Mouse (Mus musculus): ENCODE measurements around the gene Cabp1. TPM values are rescaled to one million over a fixed set of nuclear protein-coding genes. Genes with fewer than 3 reads are reported as not detected.

The Cabp1 gene
- polyA plus RNA-seq, 1 experiment from 2014 or later, result 23.1 TPM

DNA sequence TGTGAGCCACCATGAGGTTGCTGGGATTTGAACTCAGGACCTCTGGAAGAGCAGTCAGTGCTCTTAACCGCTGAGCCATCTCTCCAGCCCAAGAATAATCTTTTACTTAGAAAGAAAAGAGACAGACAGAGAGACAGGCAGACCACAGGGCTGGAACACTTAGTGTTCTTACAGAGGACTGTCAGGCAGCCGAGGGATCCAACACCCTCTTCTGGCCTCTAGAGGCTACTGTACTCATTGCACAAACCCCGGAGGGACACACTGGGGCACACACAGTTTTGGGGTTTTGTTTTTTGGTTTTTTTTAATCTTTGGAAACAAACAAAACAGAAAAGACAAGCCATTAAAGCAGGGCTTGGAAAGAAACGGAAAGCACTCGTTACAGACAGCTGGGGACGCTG, 64.9 kb downstream of the Cabp1 start:
- H3K9ac ChIP-seq (replicated peaks), result no peak overlapping the region
- 90% methylated on average over 6 of the region's 6 CpGs for WGBS

DNA sequence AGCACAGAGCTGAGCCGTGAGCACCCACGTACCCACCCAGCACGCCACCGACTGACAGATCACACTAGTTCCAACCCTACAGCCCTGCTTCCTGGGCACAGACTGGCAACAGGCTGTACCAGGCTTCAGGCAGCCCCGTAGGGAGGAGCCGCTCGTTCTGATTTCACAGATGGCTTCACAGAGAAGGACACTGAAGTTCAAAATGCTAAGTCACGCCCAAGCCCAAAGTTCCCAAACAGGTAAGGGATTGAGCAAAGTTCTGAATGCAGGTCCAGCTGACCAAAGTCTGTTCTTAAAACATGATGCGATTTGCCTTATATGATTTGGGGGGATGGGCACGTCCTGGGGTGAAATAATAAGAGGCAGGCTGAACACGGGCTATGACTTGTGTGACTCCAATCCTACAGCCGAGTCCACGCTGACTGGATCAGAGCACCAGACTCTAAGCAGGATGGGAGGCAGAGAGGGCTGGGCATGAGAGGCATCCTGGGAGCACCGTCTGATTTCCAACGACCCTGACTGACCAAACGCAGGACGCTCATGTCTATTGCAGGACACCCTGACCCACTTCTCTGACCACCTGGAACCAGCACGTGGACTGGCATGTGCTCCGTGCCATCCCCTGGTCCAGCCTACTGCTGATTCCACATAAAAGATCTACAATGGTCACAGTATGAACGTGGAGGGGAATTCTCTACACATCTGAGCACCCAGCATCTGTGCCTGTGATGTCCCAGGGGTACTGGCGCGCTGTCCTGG, 66.6 kb downstream of the Cabp1 start:
- Histone ChIP-seq H3K27ac (replicated peaks) (no peak overlapping the region), H3K27me3 (replicated peaks) (no peaks in the 10 kb centered on the region), H3K4me2 (no peak overlapping the region), H3K4me1 (peaks cover 29% of the 10 kb centered on the region), H3K4me3 (replicated peaks) (no peak overlapping the region), H3K9ac (replicated peaks) (0 out of 2 replicates have a peak overlapping the region, but pooled peaks have one; percentile 7), H3K9me3 (replicated peaks) (no peaks in the 10 kb centered on the region), H3K36me3 (peaks cover 56% of the 10 kb centered on the region)
- WGBS, result 93% methylated on average over 22 of the region's 22 CpGs
- no peak for ATAC-seq (ENCODE audit: low FRiP score)

More for the DNA sequence above, 64.9 kb downstream of the Cabp1 start:
- H3K4me3 ChIP-seq (replicated peaks), result no peak overlapping the region
- no peak overlapping the region for H3K4me2 ChIP-seq
- peaks cover 46% of the 10 kb centered on the region for H3K36me3 ChIP-seq
- H3K27ac ChIP-seq (replicated peaks), result no peak overlapping the region
- H3K27me3 ChIP-seq (replicated peaks), result no peaks in the 10 kb centered on the region
- H3K9me3 ChIP-seq (replicated peaks), result no peaks in the 10 kb centered on the region
- H3K4me1 ChIP-seq, result peaks cover 45% of the 10 kb centered on the region
- no peak for ATAC-seq (ENCODE audit: low FRiP score)

DNA sequence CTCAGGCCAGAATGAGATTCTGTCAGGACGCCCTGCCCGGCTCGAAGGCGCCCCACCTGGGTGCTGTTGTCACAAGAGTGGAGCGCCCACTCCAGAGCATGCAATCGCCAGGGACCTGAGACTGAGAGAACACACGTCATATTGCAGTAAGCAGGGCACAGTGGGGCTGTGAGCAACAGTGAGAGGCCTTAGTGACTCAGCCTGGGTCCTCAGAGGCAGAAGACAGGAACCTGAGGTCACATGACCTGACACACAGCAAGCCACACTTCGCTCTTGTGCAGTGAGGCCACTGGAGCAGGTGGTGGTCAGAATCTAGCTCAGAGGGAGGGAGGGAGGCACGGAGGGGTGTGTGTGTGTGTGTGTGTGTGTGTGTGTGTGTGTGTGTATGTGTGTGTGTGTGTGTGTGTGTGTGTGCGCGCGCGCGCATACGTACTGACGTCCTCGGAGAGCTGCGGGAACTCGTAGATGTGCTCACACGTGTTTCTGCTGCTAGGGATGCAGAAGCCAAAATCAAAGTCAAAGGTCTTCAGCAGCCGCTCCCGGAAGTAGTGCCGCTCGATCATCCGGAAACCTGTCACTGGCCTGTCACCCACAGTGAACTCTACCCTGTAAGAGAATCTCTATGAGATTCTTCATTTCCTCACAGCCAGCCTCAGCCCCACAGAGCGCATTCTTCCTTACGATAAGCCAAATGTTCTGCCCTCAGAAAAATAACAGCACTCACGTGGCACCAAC, 67.4 kb downstream of the Cabp1 start:
- WGBS, result 91% methylated on average over 28 of the region's 28 CpGs
- Histone ChIP-seq H3K4me3 (replicated peaks) (no peak overlapping the region), H3K36me3 (peaks cover 56% of the 10 kb centered on the region)

GRCm38 (mm10) chr5:115125211-115125871, 68.8 kb downstream of the Cabp1 start:
- no peak overlapping the region for H3K9ac ChIP-seq (replicated peaks)
- H3K27ac ChIP-seq (replicated peaks), result peak overlapping the region; percentile 14
- ATAC-seq (ENCODE audit: low FRiP score), result peak; percentile 79
- peaks cover 17% of the 10 kb centered on the region for H3K4me1 ChIP-seq
- H3K9me3 ChIP-seq (replicated peaks), result no peaks in the 10 kb centered on the region
- H3K27me3 ChIP-seq (replicated peaks), result no peaks in the 10 kb centered on the region
- WGBS, result 17% methylated on average over 24 of the region's 24 CpGs
- H3K36me3 ChIP-seq, result peaks cover 56% of the 10 kb centered on the region
- no peak overlapping the region for H3K4me3 ChIP-seq (replicated peaks)
- H3K4me2 ChIP-seq, result no peak overlapping the region

More for the DNA sequence above, 67.4 kb downstream of the Cabp1 start:
- ATAC-seq (ENCODE audit: low FRiP score), result no peak
- Histone ChIP-seq H3K4me2 (no peak overlapping the region), H3K27me3 (replicated peaks) (no peaks in the 10 kb centered on the region), H3K4me1 (peaks cover 26% of the 10 kb centered on the region), H3K9ac (replicated peaks) (no peak overlapping the region; the same call in 1 of the 2 replicates), H3K27ac (replicated peaks) (0 out of 2 replicates have a peak overlapping the region, but pooled peaks have one; percentile 14), H3K9me3 (replicated peaks) (no peaks in the 10 kb centered on the region)

DNA sequence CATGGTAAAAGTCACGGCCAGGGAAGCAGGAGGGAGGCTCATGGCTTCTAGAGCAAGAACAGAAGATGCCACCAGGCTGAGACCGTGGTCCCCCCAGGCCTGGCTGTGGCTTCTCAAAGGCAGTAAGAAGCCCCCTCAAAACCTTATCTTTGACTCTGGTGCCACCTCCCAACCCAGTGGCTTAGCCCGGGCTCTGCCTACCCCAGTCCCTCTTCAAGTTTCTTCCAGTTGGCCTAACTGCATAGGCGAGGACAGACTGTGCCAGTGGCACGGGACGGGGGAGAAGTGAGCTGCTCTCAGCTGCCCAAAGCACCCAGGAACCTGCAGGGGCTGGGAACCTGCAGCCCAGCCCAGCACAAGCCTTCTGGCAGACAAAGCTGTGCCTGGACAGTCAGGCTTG, 69.5 kb downstream of the Cabp1 start:
- Histone ChIP-seq H3K27ac (replicated peaks) (no peak overlapping the region), H3K9ac (replicated peaks) (no peak overlapping the region), H3K36me3 (peaks cover 52% of the 10 kb centered on the region), H3K4me2 (no peak overlapping the region), H3K4me1 (peaks cover 17% of the 10 kb centered on the region), H3K27me3 (replicated peaks) (no peaks in the 10 kb centered on the region), H3K9me3 (replicated peaks) (no peaks in the 10 kb centered on the region), H3K4me3 (replicated peaks) (no peak overlapping the region)
- ATAC-seq (ENCODE audit: low FRiP score), result no peak
- 94% methylated on average over 6 of the region's 6 CpGs for WGBS

GRCm38 (mm10) chr5:115120978-115121377, 73.2 kb downstream of the Cabp1 start:
- peaks cover 23% of the 10 kb centered on the region for H3K36me3 ChIP-seq
- H3K9me3 ChIP-seq (replicated peaks), result no peaks in the 10 kb centered on the region
- no peak for ATAC-seq (ENCODE audit: low FRiP score)
- H3K27ac ChIP-seq (replicated peaks), result no peak overlapping the region
- H3K27me3 ChIP-seq (replicated peaks), result no peaks in the 10 kb centered on the region
- no peak overlapping the region for H3K4me3 ChIP-seq (replicated peaks)
- peaks cover 24% of the 10 kb centered on the region for H3K4me1 ChIP-seq
- H3K4me2 ChIP-seq, result no peak overlapping the region
- no peak overlapping the region for H3K9ac ChIP-seq (replicated peaks)
- WGBS, result 58% methylated on average over 5 of the region's 5 CpGs

GRCm38 (mm10) chr5:115118961-115119570, 75.1 kb downstream of the Cabp1 start, which contains the start of gene Acads:
Gene Acads, minus strand, starts transcription at chr5:115119346.
- WGBS, result under 1% methylated on average over 37 of the region's 39 CpGs
- Histone ChIP-seq H3K4me3 (replicated peaks) (peak within 1 kb of the TSS; percentile 64), H3K27ac (replicated peaks) (0 out of 2 replicates have a peak within 1 kb of the TSS, but pooled peaks have one; percentile 5), H3K9me3 (replicated peaks) (no peaks in the 10 kb centered on the region), H3K4me1 (peaks cover 10% of the 10 kb centered on the region), H3K27me3 (replicated peaks) (no peaks in the 10 kb centered on the region), H3K9ac (replicated peaks) (peak within 1 kb of the TSS; percentile 75), H3K36me3 (peaks cover 15% of the 10 kb centered on the region), H3K4me2 (peak within 1 kb of the TSS; percentile 88)
- peak; percentile 71; the same call in 1 of the 2 replicates for ATAC-seq (ENCODE audit: low FRiP score)

Other genes with a start within 250 kb of the Cabp1 start
- gene Hnf1a, start 223.3 kb downstream of the Cabp1 start, polyA plus RNA-seq (2015; fragmentation: Nextera tagmentation; extraction: Ambion mirVana), result 0.05 and 1.6 TPM in 2 replicates
- 18.2 and 30.9 TPM in 2 replicates for gene Sppl3, start 183.2 kb downstream of the Cabp1 start, polyA plus RNA-seq (2015; fragmentation: Nextera tagmentation; extraction: Ambion mirVana)
- 36.7 and 40.5 TPM in 2 replicates for gene Gm10401, start 96.1 kb downstream of the Cabp1 start, polyA plus RNA-seq (2015; fragmentation: Nextera tagmentation; extraction: Ambion mirVana)
- 22.2 and 35.9 TPM in 2 replicates for gene Acads, start 75.0 kb downstream of the Cabp1 start, polyA plus RNA-seq (2015; fragmentation: Nextera tagmentation; extraction: Ambion mirVana)
- 31.1 and 31.8 TPM in 2 replicates for gene Unc119b, start 59.4 kb downstream of the Cabp1 start, polyA plus RNA-seq (2015; fragmentation: Nextera tagmentation; extraction: Ambion mirVana)
- 34.3 and 40.4 TPM in 2 replicates for gene Mlec, start 36.2 kb downstream of the Cabp1 start, polyA plus RNA-seq (2015; fragmentation: Nextera tagmentation; extraction: Ambion mirVana)
- gene Pop5, start 41.5 kb upstream of the Cabp1 start, polyA plus RNA-seq (2015; fragmentation: Nextera tagmentation; extraction: Ambion mirVana), result 117 and 127 TPM in 2 replicates
- 171 and 197 TPM in 2 replicates for gene Rnf10, start 78.5 kb upstream of the Cabp1 start, polyA plus RNA-seq (2015; fragmentation: Nextera tagmentation; extraction: Ambion mirVana)
- gene Coq5, start 85.3 kb upstream of the Cabp1 start, polyA plus RNA-seq (2015; fragmentation: Nextera tagmentation; extraction: Ambion mirVana), result 63.7 and 64.6 TPM in 2 replicates
- gene Dynll1, start 106.6 kb upstream of the Cabp1 start, polyA plus RNA-seq (2015; fragmentation: Nextera tagmentation; extraction: Ambion mirVana), result 1,284 and 1,328 TPM in 2 replicates
- gene Srsf9, start 132.8 kb upstream of the Cabp1 start, polyA plus RNA-seq (2015; fragmentation: Nextera tagmentation; extraction: Ambion mirVana), result 138 and 154 TPM in 2 replicates
- gene Gatc, start 146.8 kb upstream of the Cabp1 start, polyA plus RNA-seq (2015; fragmentation: Nextera tagmentation; extraction: Ambion mirVana), result 32.2 and 37.0 TPM in 2 replicates
- gene Triap1, start 146.8 kb upstream of the Cabp1 start, polyA plus RNA-seq (2015; fragmentation: Nextera tagmentation; extraction: Ambion mirVana), result 56.1 and 56.8 TPM in 2 replicates
- gene Cox6a1, start 154.6 kb upstream of the Cabp1 start, polyA plus RNA-seq (2015; fragmentation: Nextera tagmentation; extraction: Ambion mirVana), result 1,223 and 1,358 TPM in 2 replicates
- 29.4 and 37.9 TPM in 2 replicates for gene Msi1, start 235.2 kb upstream of the Cabp1 start, polyA plus RNA-seq (2015; fragmentation: Nextera tagmentation; extraction: Ambion mirVana)